Mouse (Mus musculus): ENCODE measurements around the gene Eml6.
"Not testable (repeated sequence)": the region's sequence is repeated elsewhere in the genome, so short reads cannot be mapped to it uniquely, and the experiment has no call there.

Eml6 gene

GRCm38 (mm10) chr11:29788921-29789638 lies 236.8 kb downstream of the Eml6 start:
- no peak for DNase-seq

GRCm38 (mm10) chr11:29788499-29788898 lies 237.3 kb downstream of the Eml6 start:
- DNase-seq: no peak

- no peak for DNase-seq
Measured at GRCm38 (mm10) chr11:29787473-29787872, 238.4 kb downstream of the Eml6 start.

- DNase-seq: peak; percentile 30 to 49
Measured at GRCm38 (mm10) chr11:29786583-29787219, 239.1 kb downstream of the Eml6 start.

GRCm38 (mm10) chr11:29779409-29780026 lies 246.3 kb downstream of the Eml6 start:
- DNase-seq: no peak

GRCm38 (mm10) chr11:29778936-29779335 lies 246.9 kb downstream of the Eml6 start:
- DNase-seq: no peak

GRCm38 (mm10) chr11:29777964-29778363 lies 247.9 kb downstream of the Eml6 start:
- DNase-seq: peak; percentile 15 to 16

GRCm38 (mm10) chr11:29774760-29775159 lies 251.1 kb downstream of the Eml6 start:
- DNase-seq: no peak

GRCm38 (mm10) chr11:29774296-29774695 lies 251.5 kb downstream of the Eml6 start:
- no peak for DNase-seq

GRCm38 (mm10) chr11:29772279-29772678 lies 253.6 kb downstream of the Eml6 start:
- no peak for DNase-seq

GRCm38 (mm10) chr11:29770666-29771400 lies 255.0 kb downstream of the Eml6 start:
- DNase-seq: no peak

GRCm38 (mm10) chr11:29768523-29768922 lies 257.3 kb downstream of the Eml6 start:
- DNase-seq: no peak

GRCm38 (mm10) chr11:29766313-29766982 lies 259.4 kb downstream of the Eml6 start:
- DNase-seq: no peak

- DNase-seq: no peak
Measured at GRCm38 (mm10) chr11:29765063-29765462, 260.8 kb downstream of the Eml6 start.

- no peak for DNase-seq
Measured at GRCm38 (mm10) chr11:29762768-29763167, 263.1 kb downstream of the Eml6 start.

GRCm38 (mm10) chr11:29761387-29761786 lies 264.4 kb downstream of the Eml6 start:
- DNase-seq: no peak

GRCm38 (mm10) chr11:29758617-29759016 lies 267.2 kb downstream of the Eml6 start:
- no peak for DNase-seq

- not testable (repeated sequence) for DNase-seq
Measured at GRCm38 (mm10) chr11:29756007-29756406, 269.8 kb downstream of the Eml6 start.

- no peak for DNase-seq
Measured at GRCm38 (mm10) chr11:29751648-29752611, 273.9 kb downstream of the Eml6 start.

GRCm38 (mm10) chr11:29751013-29751412 lies 274.8 kb downstream of the Eml6 start:
- DNase-seq: no peak

GRCm38 (mm10) chr11:29749468-29749829 lies 276.4 kb downstream of the Eml6 start:
- DNase-seq: no peak

Data from lung, adult 18-20 months (tissue).